Mouse (Mus musculus) C2C12 (cell line): ENCODE data around the gene Stx3.

ENCODE experiments used
- CEBPB ChIP-seq: IDR thresholded peaks from one replicate; pipeline ENCODE4 v1.6.1; 2011; ENCODE audit warnings: low read depth, mild to moderate bottlenecking, control low read depth, moderate library complexity
- CTCF ChIP-seq: IDR thresholded peaks from one replicate; pipeline ENCODE4 v1.5.1; 2011; ENCODE audit not compliant: control insufficient read depth, insufficient read depth, insufficient read length
- FOSL1 ChIP-seq: IDR thresholded peaks from one replicate; pipeline ENCODE4 v1.8.0; 2011; ENCODE audit warnings: mild to moderate bottlenecking, low read length; ENCODE audit not compliant: poor library complexity, insufficient read depth, severe bottlenecking
- MAX ChIP-seq: IDR thresholded peaks from one replicate; pipeline ENCODE4 v1.6.1; 2011; ENCODE audit warnings: mild to moderate bottlenecking, control low read depth
- MYOD1 ChIP-seq: IDR thresholded peaks from one replicate; pipeline ENCODE4 v1.6.1; 2011; ENCODE audit warnings: low read depth; ENCODE audit not compliant: control insufficient read depth, insufficient read length
- USF1 ChIP-seq: IDR thresholded peaks from one replicate; pipeline ENCODE4 v1.6.1; 2011; ENCODE audit warnings: low read depth, mild to moderate bottlenecking, control low read depth, moderate library complexity

GRCm38 (mm10) chr19:11793741-11794359, 25.4 kb downstream of the Stx3 start:
- no peak for TF ChIP-seq CTCF
- TF ChIP-seq USF1 = no peak
- no peak for TF ChIP-seq MYOD1
- TF ChIP-seq MAX = no peak
- no peak for TF ChIP-seq CEBPB
- no peak for TF ChIP-seq FOSL1
